Mouse (Mus musculus) kidney, postnatal 10 days (tissue): ENCODE data around the gene Sgta.
A peak's percentile ranks its signal among the peaks of the same experiment; 100 is the strongest.

Source experiments
- DNase-seq: peaks from one replicate; pipeline ENCODE4 v3.0.0; 2021; ENCODE audit warnings: mixed read lengths

Sgta gene

DNA sequence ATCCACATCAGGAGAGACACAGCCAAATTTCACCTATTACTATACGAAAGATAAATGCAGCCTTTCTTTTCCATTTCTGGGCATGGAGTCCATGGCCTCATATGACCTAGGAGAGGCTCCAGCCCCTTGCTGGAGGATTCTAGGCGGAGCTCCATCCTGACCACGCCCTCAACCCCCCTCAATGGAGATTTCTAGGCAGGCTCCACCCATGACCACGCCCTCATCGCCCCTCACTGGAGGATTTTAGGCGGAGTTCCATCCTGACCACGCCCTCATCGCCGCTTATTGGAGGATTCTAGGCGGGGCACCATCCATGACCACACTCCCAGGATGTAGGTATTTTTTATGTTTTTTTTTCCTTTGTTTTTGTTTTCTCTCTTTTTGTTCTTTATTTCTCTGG, 41.7 kb downstream of the Sgta start:
- DNase-seq, result peak; percentile 60

- DNase-seq, result peak; percentile 81
These were observed 43.3 kb downstream of the Sgta start for GRCm38 (mm10) chr10:81016645-81017044.

DNA sequence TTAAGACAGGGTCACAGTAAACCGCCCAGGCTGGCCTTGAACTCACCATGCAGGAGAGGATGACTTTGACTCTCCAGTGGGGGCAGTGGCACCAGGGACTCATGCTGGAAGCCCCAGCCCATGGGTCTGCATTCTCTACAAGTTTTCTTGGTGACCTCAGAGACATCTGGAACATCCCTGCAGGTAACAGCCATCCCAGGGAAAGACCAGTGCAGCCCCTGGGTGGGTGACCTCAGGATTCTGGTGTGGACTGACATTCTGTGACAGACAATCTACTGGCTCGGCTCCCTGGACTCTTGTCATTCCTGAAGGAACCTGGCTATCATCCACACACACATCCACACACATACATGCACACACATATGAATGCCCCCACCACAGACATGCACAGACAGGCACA, 44.3 kb downstream of the Sgta start:
- no peak for DNase-seq

- peak; percentile 97 for DNase-seq
These were observed 45.3 kb downstream of the Sgta start, which contains the start of gene Gng7 for GRCm38 (mm10) chr10:81014393-81015384. Gene Gng7 (minus strand): TSS chr10:81014945.

DNA sequence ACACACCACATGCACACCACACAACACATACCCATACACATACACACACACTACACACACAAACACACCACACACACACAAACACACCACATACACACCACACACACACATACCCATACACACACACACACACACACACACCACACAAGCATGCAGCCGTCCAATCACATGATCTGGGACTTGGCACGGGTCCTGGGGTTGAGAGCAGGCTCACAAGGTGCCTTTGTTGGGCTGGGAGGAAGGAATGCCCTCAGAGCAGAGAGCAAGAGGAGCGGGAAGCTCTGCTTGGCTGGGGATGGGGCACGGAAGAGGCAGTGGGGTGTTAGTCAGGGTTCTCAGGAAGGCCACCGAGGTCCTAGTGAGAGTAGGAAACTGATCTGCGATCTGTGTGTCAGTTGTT, 49.1 kb downstream of the Sgta start:
- peak; percentile 42 for DNase-seq

- DNase-seq, result peak; percentile 48
These were observed 52.7 kb downstream of the Sgta start for GRCm38 (mm10) chr10:81007240-81007639.

DNA sequence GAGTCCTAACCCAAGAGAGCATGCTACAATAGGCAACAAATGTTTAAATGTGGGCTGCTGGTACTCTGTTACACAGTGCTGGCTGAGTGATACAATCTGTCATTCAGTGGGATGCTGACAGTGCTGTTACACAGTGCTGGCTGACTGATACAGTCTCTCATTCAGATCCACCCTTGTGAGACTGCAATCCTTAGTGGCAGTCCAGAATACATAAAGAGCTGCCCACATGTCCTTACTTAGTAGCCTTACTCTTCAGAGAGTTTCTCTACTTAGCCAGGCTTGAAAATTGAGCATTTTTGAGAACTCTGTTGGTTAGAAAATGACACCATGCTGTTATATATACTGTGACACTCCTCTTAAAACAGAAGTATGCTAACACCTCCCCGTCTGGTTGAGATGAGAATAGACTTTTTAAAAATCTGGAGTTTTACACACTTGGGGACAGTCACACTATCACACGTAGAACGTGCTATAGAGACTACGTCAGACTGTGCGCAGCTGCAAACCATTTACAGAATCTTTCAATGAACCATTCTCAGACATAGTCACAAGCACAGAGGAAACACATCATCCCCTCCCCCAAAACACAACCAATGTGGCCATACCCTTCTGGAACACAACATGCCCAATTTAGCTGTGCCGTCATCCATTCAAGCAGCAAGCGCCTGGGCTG, 53.8 kb downstream of the Sgta start:
- no peak for DNase-seq

DNA sequence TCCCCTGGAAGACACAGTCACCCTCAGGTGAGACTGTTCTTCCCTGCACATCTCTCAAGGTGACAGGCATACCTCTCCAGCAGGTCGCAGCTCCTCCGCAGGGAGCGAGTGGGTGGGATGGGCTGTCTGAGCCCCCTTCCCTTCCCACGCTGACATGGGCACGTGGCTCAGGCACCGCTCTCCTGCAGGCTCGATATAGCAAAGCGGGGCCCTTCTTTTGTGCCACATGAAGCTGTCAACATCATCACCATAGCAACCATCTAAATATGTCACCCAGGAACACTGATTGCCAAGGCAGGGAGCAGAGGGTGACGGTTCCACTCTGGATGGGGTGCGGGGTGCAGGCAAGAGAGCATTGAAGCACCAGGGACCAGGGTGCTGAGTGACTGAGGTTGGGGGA, 58.8 kb downstream of the Sgta start:
- no peak for DNase-seq

GRCm38 (mm10) chr10:81000197-81001062, 59.6 kb downstream of the Sgta start:
- DNase-seq, result peak; percentile 61

GRCm38 (mm10) chr10:80999362-81000196, 60.4 kb downstream of the Sgta start:
- DNase-seq, result peak; percentile 87

- DNase-seq, result peak; percentile 71
These were observed 61.2 kb downstream of the Sgta start for GRCm38 (mm10) chr10:80998778-80999177.

- no peak for DNase-seq
These were observed 62.0 kb downstream of the Sgta start for GRCm38 (mm10) chr10:80998021-80998420.

- no peak for DNase-seq
These were observed 62.6 kb downstream of the Sgta start for GRCm38 (mm10) chr10:80997332-80997731.

DNA sequence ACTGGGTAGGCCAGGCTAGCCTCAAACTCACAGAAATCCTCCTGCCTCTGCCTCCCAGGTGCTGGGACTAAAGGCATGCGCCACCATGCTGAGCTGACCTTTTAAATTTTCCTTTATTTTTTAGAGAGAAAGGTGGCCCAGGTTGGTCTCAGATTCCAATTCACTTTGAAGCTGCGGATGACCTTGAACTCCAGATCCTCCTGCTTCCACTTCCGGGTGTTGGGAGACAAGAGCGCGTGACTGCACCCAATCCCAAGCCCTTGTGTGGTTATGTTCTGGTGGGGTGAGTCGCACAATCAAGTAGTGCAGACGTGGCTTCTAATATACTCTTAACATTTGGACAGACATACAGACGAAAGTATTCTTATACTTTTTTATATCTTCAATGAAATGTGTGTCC, 63.5 kb downstream of the Sgta start:
- no peak for DNase-seq

DNA sequence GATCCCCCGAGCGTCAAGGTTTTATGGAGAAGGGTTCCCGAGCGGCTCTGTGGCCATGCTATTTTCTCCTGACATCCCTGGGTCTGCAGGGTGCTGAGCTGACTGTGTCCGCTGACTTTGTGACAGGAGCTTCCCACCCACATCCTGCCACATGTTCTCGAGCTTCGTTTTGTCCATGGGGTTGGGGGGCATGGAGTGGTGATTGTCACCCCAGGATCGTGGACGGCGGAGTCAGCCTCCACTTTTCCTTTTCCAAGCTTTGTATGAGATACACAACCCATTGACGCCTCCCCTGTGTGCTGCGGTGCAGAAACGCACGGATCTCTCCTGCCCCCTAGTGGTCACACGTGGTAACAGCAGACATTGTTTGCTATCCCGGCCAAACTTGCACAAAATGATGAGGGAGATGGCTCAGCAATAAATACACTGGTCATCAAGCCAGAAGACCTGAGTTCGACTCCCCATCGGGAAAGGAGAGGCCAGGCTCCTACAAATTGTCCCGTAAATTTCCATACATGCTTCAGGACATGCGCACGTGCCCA, 64.8 kb downstream of the Sgta start:
- DNase-seq, result peak; percentile 91

DNA sequence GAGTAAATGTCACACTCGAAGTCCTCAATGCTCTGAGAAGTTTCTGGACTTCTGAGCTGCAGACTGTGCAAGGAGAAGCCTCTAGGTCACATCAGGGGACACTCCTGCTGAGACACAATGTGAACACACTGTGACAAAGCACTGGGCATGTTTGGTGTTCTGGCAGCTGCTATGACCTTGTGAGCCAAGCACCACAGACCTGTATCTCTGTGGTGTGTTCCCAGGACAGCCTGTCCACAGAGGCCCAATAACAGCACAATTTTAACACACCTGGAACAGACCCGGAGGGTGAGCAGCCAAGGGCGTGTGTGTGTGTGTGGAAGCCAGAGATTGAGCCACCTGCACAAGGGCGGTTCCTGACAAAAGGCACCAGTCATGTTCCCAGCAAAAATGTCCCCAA, 65.4 kb downstream of the Sgta start:
- DNase-seq, result no peak
